Mouse (Mus musculus): ENCODE data around the gene Lmna. TPM values are rescaled to one million over a fixed set of nuclear protein-coding genes. Genes with fewer than 3 reads are reported as not detected.

Gene Lmna
- total and polyA plus RNA-seq, 3 experiments: 128 to 388 (median 302) TPM

- H3K27ac ChIP-seq (ENCODE audit: control insufficient read depth, low read depth, low read length): no peak overlapping the region
- H3K4me1 ChIP-seq (ENCODE audit: control insufficient read depth in 1 of 2, insufficient read depth in 2 of 2, low read length in 2 of 2): peaks cover 0 to 6% of the 10 kb centered on the region in 2 experiments; a peak in 2 of 4 replicates
- no peaks in the 10 kb centered on the region for H3K27me3 ChIP-seq (ENCODE audit: control insufficient read depth in 1 of 2, insufficient read depth in 2 of 2, low read length in 2 of 2)
- H3K36me3 ChIP-seq (ENCODE audit: control insufficient read depth in 1 of 2, insufficient read depth in 2 of 2, low read length in 2 of 2): no peaks in the 10 kb centered on the region
- no peak for DNase-seq (ENCODE audit: low read depth, low spot score)
- no peak for TF ChIP-seq POLR2A (IDR thresholded peaks at IDR 0.05; ENCODE audit: control insufficient read depth in 1 of 2, insufficient read depth in 1 of 2, low read depth in 1 of 2, low read length in 2 of 2, poor library complexity in 1 of 2)
- TF ChIP-seq POLR2AphosphoS5 (IDR thresholded peaks at IDR 0.05; ENCODE audit: borderline replicate concordance, low read depth, low read length): no peak
- no peak for TF ChIP-seq TBP (IDR thresholded peaks at IDR 0.05; ENCODE audit: low read depth, low read length)
- TF ChIP-seq KAT2A (conservative IDR thresholded peaks at IDR 0.05; ENCODE audit: low read depth, low read length): no peak
- peak; percentile 39; the same call in 1 of the 2 replicates for TF ChIP-seq BHLHE40 (IDR thresholded peaks at IDR 0.05; ENCODE audit: borderline replicate concordance, low read depth, low read length)
- no peak for TF ChIP-seq E2F4 (IDR thresholded peaks at IDR 0.05; ENCODE audit: borderline replicate concordance, low read depth, low read length)
- no peak overlapping the region for H3K9ac ChIP-seq (ENCODE audit: control insufficient read depth, low read depth, low read length, poor library complexity, severe bottlenecking)
- no peak overlapping the region for H3K4me3 ChIP-seq (ENCODE audit: control insufficient read depth in 1 of 2, insufficient read depth in 1 of 2, low read depth in 2 of 2, low read length in 2 of 2)
- H3K9me3 ChIP-seq (replicated peaks; ENCODE audit: insufficient read depth, low read length): no peaks in the 10 kb centered on the region
- no peaks in the 10 kb centered on the region for H3K79me2 ChIP-seq (ENCODE audit: control insufficient read depth, insufficient read depth, low read length, poor library complexity)
These were observed 36.2 kb downstream of the Lmna start for GRCm38 (mm10) chr3:88473571-88473970.

GRCm38 (mm10) chr3:88473020-88473419, 36.7 kb downstream of the Lmna start:
- DNase-seq (ENCODE audit: low read depth, low spot score): no peak
- no peak overlapping the region for H3K9ac ChIP-seq (ENCODE audit: control insufficient read depth, low read depth, low read length, poor library complexity, severe bottlenecking)
- no peak overlapping the region for H3K27ac ChIP-seq (ENCODE audit: control insufficient read depth, low read depth, low read length)
- H3K9me3 ChIP-seq (replicated peaks; ENCODE audit: insufficient read depth, low read length): no peaks in the 10 kb centered on the region
- peaks cover 0 to 8% of the 10 kb centered on the region in 2 experiments; a peak in 2 of 4 replicates for H3K4me1 ChIP-seq (ENCODE audit: control insufficient read depth in 1 of 2, insufficient read depth in 2 of 2, low read length in 2 of 2)
- H3K79me2 ChIP-seq (ENCODE audit: control insufficient read depth, insufficient read depth, low read length, poor library complexity): no peaks in the 10 kb centered on the region
- no peak overlapping the region for H3K4me3 ChIP-seq (ENCODE audit: control insufficient read depth in 1 of 2, insufficient read depth in 1 of 2, low read depth in 2 of 2, low read length in 2 of 2)
- no peaks in the 10 kb centered on the region for H3K27me3 ChIP-seq (ENCODE audit: control insufficient read depth in 1 of 2, insufficient read depth in 2 of 2, low read length in 2 of 2)
- no peak for TF ChIP-seq MYC (IDR thresholded peaks at IDR 0.05; ENCODE audit: low read depth, low read length)
- no peak for TF ChIP-seq NELFE (IDR thresholded peaks at IDR 0.05; ENCODE audit: low read depth, low read length)
- no peak for TF ChIP-seq GATA1 (IDR thresholded peaks at IDR 0.05; ENCODE audit: low read depth, low read length)
- no peak for TF ChIP-seq SMC3 (IDR thresholded peaks at IDR 0.05; ENCODE audit: low read depth, low read length)
- TF ChIP-seq EP300 (IDR thresholded peaks at IDR 0.05; ENCODE audit: low read depth in 1 of 2, low read length in 2 of 2): no peak
- TF ChIP-seq CTCF (IDR thresholded peaks at IDR 0.05 in 2 of 3, conservative IDR thresholded peaks at IDR 0.05 in 1 of 3; ENCODE audit: control insufficient read depth in 1 of 3, insufficient read depth in 1 of 3, low read depth in 2 of 3, low read length in 3 of 3, poor library complexity in 1 of 3, severe bottlenecking in 1 of 3): no peak
- TF ChIP-seq ELF1 (IDR thresholded peaks at IDR 0.05; ENCODE audit: low read depth, low read length): no peak
- TF ChIP-seq JUND (IDR thresholded peaks at IDR 0.05; ENCODE audit: low read depth, low read length): no peak
- TF ChIP-seq MAZ (IDR thresholded peaks at IDR 0.05; ENCODE audit: low read depth, low read length): no peak
- TF ChIP-seq ZKSCAN1 (IDR thresholded peaks at IDR 0.05; ENCODE audit: low read depth, low read length): no peak
- no peak for TF ChIP-seq ZNF384 (IDR thresholded peaks at IDR 0.05; ENCODE audit: low read depth, low read length)
- TF ChIP-seq POLR2A (IDR thresholded peaks at IDR 0.05; ENCODE audit: control insufficient read depth in 1 of 2, insufficient read depth in 1 of 2, low read depth in 1 of 2, low read length in 2 of 2, poor library complexity in 1 of 2): no peak
- TF ChIP-seq UBTF (IDR thresholded peaks at IDR 0.05; ENCODE audit: borderline replicate concordance, insufficient read depth, low read depth, low read length): no peak
- H3K36me3 ChIP-seq (ENCODE audit: control insufficient read depth in 1 of 2, insufficient read depth in 2 of 2, low read length in 2 of 2): no peaks in the 10 kb centered on the region

Measured in MEL (cell line).